Mouse (Mus musculus) MEL (cell line): ENCODE results near the gene Cacfd1. TPM values are rescaled to one million over a fixed set of nuclear protein-coding genes. Genes with fewer than 3 reads are reported as not detected.

Experiments
- DNase-seq: peaks from one replicate; pipeline ENCODE4 v3.0.0; 2011; ENCODE audit warnings: low read depth, low spot score
- H3K27ac ChIP-seq: 2 replicates; pipeline ENCODE4 v1.5.1; 2012; ENCODE audit warnings: low read depth, mild to moderate bottlenecking, control low read depth, low read length, moderate library complexity; ENCODE audit not compliant: control insufficient read depth
- H3K27me3 ChIP-seq, 2 experiments: fragments of 150-350 bp in 1 of 2; sonication (generic) in 1 of 2; 2 replicates each; pipeline ENCODE4 v1.6.1; 2012; ENCODE audit warnings: low read length in 2 of 2, mild to moderate bottlenecking in 2 of 2, improper control_type of control experiment in 1 of 2, moderate library complexity in 1 of 2; ENCODE audit not compliant: insufficient read depth in 2 of 2, control insufficient read depth in 1 of 2
- H3K36me3 ChIP-seq, 2 experiments: 2 replicates each; pipeline ENCODE4 v1.6.1; 2012 to 2014; ENCODE audit warnings: low read length in 2 of 2, improper control_type of control experiment in 1 of 2, inconsistent platforms in 1 of 2, mild to moderate bottlenecking in 1 of 2; ENCODE audit not compliant: insufficient read depth in 2 of 2, control insufficient read depth in 1 of 2
- H3K4me1 ChIP-seq, 2 experiments: fragments of 150-350 bp in 1 of 2; sonication (generic) in 1 of 2; 2 replicates each; pipeline ENCODE4 v1.6.1; 2012; ENCODE audit warnings: low read length in 2 of 2, improper control_type of control experiment in 1 of 2, mild to moderate bottlenecking in 1 of 2; ENCODE audit not compliant: insufficient read depth in 2 of 2, control insufficient read depth in 1 of 2
- H3K4me3 ChIP-seq, 2 experiments: fragments of 150-350 bp in 1 of 2; sonication (generic) in 1 of 2; 2 replicates each; pipeline ENCODE4 v1.5.1; 2012; ENCODE audit warnings: low read depth in 2 of 2, low read length in 2 of 2, mild to moderate bottlenecking in 2 of 2, moderate library complexity in 2 of 2, control low read depth in 1 of 2, improper control_type of control experiment in 1 of 2; ENCODE audit not compliant: control insufficient read depth in 1 of 2, insufficient read depth in 1 of 2
- H3K79me2 ChIP-seq: 2 replicates; pipeline ENCODE4 v1.6.1; 2012; ENCODE audit warnings: mild to moderate bottlenecking, low read length, moderate library complexity; ENCODE audit not compliant: control insufficient read depth, poor library complexity, insufficient read depth
- H3K9ac ChIP-seq: 2 replicates; pipeline ENCODE4 v1.6.1; 2012; ENCODE audit warnings: low read depth, mild to moderate bottlenecking, control low read depth, low read length, moderate library complexity; ENCODE audit not compliant: control insufficient read depth, poor library complexity, severe bottlenecking
- H3K9me3 ChIP-seq: fragments of 150-350 bp; sonication (generic); replicated peaks from 2 replicates; pipeline ENCODE4 v1.6.1; 2012; ENCODE audit warnings: mild to moderate bottlenecking, low read length, improper control_type of control experiment, moderate library complexity; ENCODE audit not compliant: insufficient read depth
- CHD1 ChIP-seq: IDR thresholded peaks from 2 replicates; pipeline ENCODE4 v1.6.1; 2012; ENCODE audit warnings: low read depth, mild to moderate bottlenecking, inconsistent platforms, low read length, improper control_type of control experiment
- CHD2 ChIP-seq: IDR thresholded peaks from 2 replicates; pipeline ENCODE4 v1.6.1; 2011; ENCODE audit warnings: low read length, improper control_type of control experiment
- CTCF ChIP-seq, 3 experiments: IDR thresholded peaks in 2 of 3; conservative IDR thresholded peaks in 1 of 3; 2 replicates each; pipeline ENCODE4 v1.5.1; 2011 to 2012; ENCODE audit warnings: low read length in 3 of 3, low read depth in 2 of 3, mild to moderate bottlenecking in 2 of 3, improper control_type of control experiment in 1 of 3, inconsistent platforms in 1 of 3, mixed read lengths in 1 of 3, moderate library complexity in 1 of 3; ENCODE audit not compliant: control insufficient read depth in 1 of 3, insufficient read depth in 1 of 3, poor library complexity in 1 of 3, severe bottlenecking in 1 of 3
- E2F4 ChIP-seq: IDR thresholded peaks from 2 replicates; pipeline ENCODE4 v1.6.1; 2011; ENCODE audit warnings: low read depth, low read length, improper control_type of control experiment, borderline replicate concordance
- ELF1 ChIP-seq: IDR thresholded peaks from 2 replicates; pipeline ENCODE4 v1.6.1; 2014; ENCODE audit warnings: low read depth, mild to moderate bottlenecking, inconsistent platforms, low read length, improper control_type of control experiment, moderate library complexity
- EP300 ChIP-seq, 2 experiments: IDR thresholded peaks; 2 replicates each; pipeline ENCODE4 v1.6.1; 2011; ENCODE audit warnings: improper control_type of control experiment in 2 of 2, low read length in 2 of 2, low read depth in 1 of 2, mild to moderate bottlenecking in 1 of 2
- ETS1 ChIP-seq: IDR thresholded peaks from 2 replicates; pipeline ENCODE4 v1.6.1; 2012; ENCODE audit warnings: low read depth, mild to moderate bottlenecking, inconsistent platforms, low read length, improper control_type of control experiment, moderate library complexity
- GABPA ChIP-seq: IDR thresholded peaks from 2 replicates; pipeline ENCODE4 v1.6.1; 2012; ENCODE audit warnings: low read depth, mild to moderate bottlenecking, inconsistent platforms, low read length, improper control_type of control experiment, moderate library complexity
- HCFC1 ChIP-seq: IDR thresholded peaks from 2 replicates; pipeline ENCODE4 v1.6.1; 2012; ENCODE audit warnings: low read depth, mild to moderate bottlenecking, inconsistent platforms, low read length, improper control_type of control experiment, moderate library complexity
- KAT2A ChIP-seq: conservative IDR thresholded peaks from 2 replicates; pipeline ENCODE4 v1.6.1; 2012; ENCODE audit warnings: low read depth, low read length, improper control_type of control experiment, inconsistent platforms
- MAZ ChIP-seq: IDR thresholded peaks from 2 replicates; pipeline ENCODE4 v1.6.1; 2012; ENCODE audit warnings: low read depth, mild to moderate bottlenecking, inconsistent platforms, low read length, improper control_type of control experiment
- MEF2A ChIP-seq: IDR thresholded peaks from 2 replicates; pipeline ENCODE4 v1.6.1; 2014; ENCODE audit warnings: low read depth, mild to moderate bottlenecking, inconsistent platforms, low read length, improper control_type of control experiment; ENCODE audit not compliant: poor library complexity, insufficient replicate concordance, severe bottlenecking; ENCODE audit errors: extremely low read depth
- MYB ChIP-seq: IDR thresholded peaks from 2 replicates; pipeline ENCODE4 v1.6.1; 2011; ENCODE audit warnings: mild to moderate bottlenecking, low read depth, low read length, improper control_type of control experiment
- NELFE ChIP-seq: IDR thresholded peaks from 2 replicates; pipeline ENCODE4 v1.6.1; 2011; ENCODE audit warnings: low read depth, low read length, improper control_type of control experiment
- NRF1 ChIP-seq: IDR thresholded peaks from 2 replicates; pipeline ENCODE4 v1.6.1; 2014; ENCODE audit warnings: low read depth, mild to moderate bottlenecking, inconsistent platforms, low read length, improper control_type of control experiment, moderate library complexity; ENCODE audit not compliant: poor library complexity, insufficient read depth, severe bottlenecking
- POLR2A ChIP-seq, 2 experiments: IDR thresholded peaks; 2 replicates each; pipeline ENCODE4 v1.6.1; 2011 to 2012; ENCODE audit warnings: low read length in 2 of 2, mild to moderate bottlenecking in 2 of 2, control low read depth in 1 of 2, improper control_type of control experiment in 1 of 2, low read depth in 1 of 2, moderate library complexity in 1 of 2; ENCODE audit not compliant: control insufficient read depth in 1 of 2, insufficient read depth in 1 of 2, poor library complexity in 1 of 2
- RAD21 ChIP-seq: IDR thresholded peaks from 2 replicates; pipeline ENCODE4 v1.6.1; 2011; ENCODE audit warnings: mild to moderate bottlenecking, low read depth, low read length, improper control_type of control experiment
- RCOR1 ChIP-seq: IDR thresholded peaks from 2 replicates; pipeline ENCODE4 v1.6.1; 2012; ENCODE audit warnings: low read depth, mild to moderate bottlenecking, inconsistent platforms, low read length, improper control_type of control experiment
- SIN3A ChIP-seq: IDR thresholded peaks from 2 replicates; pipeline ENCODE4 v1.6.1; 2012; ENCODE audit warnings: low read length, improper control_type of control experiment, inconsistent platforms
- SMC3 ChIP-seq: IDR thresholded peaks from 2 replicates; pipeline ENCODE4 v1.6.1; 2011; ENCODE audit warnings: low read depth, low read length, improper control_type of control experiment
- TAL1 ChIP-seq: IDR thresholded peaks from 2 replicates; pipeline ENCODE4 v1.6.1; 2012; ENCODE audit warnings: mild to moderate bottlenecking, inconsistent platforms, low read length, moderate library complexity, mixed read lengths
- UBTF ChIP-seq: IDR thresholded peaks from 2 replicates; pipeline ENCODE4 v1.6.1; 2012; ENCODE audit warnings: low read depth, mild to moderate bottlenecking, inconsistent platforms, low read length, improper control_type of control experiment, moderate library complexity, borderline replicate concordance; ENCODE audit not compliant: insufficient read depth
- USF1 ChIP-seq: IDR thresholded peaks from 2 replicates; pipeline ENCODE4 v1.6.1; 2014; ENCODE audit warnings: low read depth, mild to moderate bottlenecking, inconsistent platforms, low read length, improper control_type of control experiment, moderate library complexity
- USF2 ChIP-seq, 2 experiments: IDR thresholded peaks; 2 replicates each; pipeline ENCODE4 v1.6.1; 2011 to 2012; ENCODE audit warnings: improper control_type of control experiment in 2 of 2, low read length in 2 of 2, borderline replicate concordance in 1 of 2, inconsistent platforms in 1 of 2, low read depth in 1 of 2, mild to moderate bottlenecking in 1 of 2; ENCODE audit not compliant: insufficient read depth in 1 of 2
- ZC3H11A ChIP-seq: IDR thresholded peaks from 2 replicates; pipeline ENCODE4 v1.6.1; 2012; ENCODE audit warnings: low read depth, mild to moderate bottlenecking, inconsistent platforms, low read length, improper control_type of control experiment
- ZNF384 ChIP-seq: IDR thresholded peaks from 2 replicates; pipeline ENCODE4 v1.6.1; 2012; ENCODE audit warnings: low read depth, mild to moderate bottlenecking, inconsistent platforms, low read length, improper control_type of control experiment
- polyA plus RNA-seq, 2 experiments: library from polyadenylated mRNA; stranded (reverse) in 1 of 2; unstranded in 1 of 2; fragments of >175 nt in 1 of 2; fragments of >200 nt in 1 of 2; gene quantifications; 2 replicates each; pipeline versions ENCODE4 v1.2.1 to v1.2.4; 2012; ENCODE audit warnings: low replicate concordance in 2 of 2, low read depth in 1 of 2; ENCODE audit not compliant: insufficient read length in 2 of 2, insufficient read depth in 1 of 2, missing spikeins in 1 of 2
- total RNA-seq: library from RNA; depleted of rRNA; stranded (reverse); fragments of 300-350 nt; gene quantifications from 2 replicates; pipeline ENCODE4 v1.2.3, GENCODE M21; 2012

The Cacfd1 gene
- total and polyA plus RNA-seq, 3 experiments = 19.1 to 60.7 TPM; not detected in 1

GRCm38 (mm10) chr2:27043461-27043860, 33.7 kb downstream of the Cacfd1 start:
- peaks cover 8 to 14% of the 10 kb centered on the region in 2 experiments for H3K27me3 ChIP-seq
- TF ChIP-seq CTCF (IDR thresholded peaks at IDR 0.05 in 2 of 3, conservative IDR thresholded peaks at IDR 0.05 in 1 of 3; ENCODE audit: control insufficient read depth in 1 of 3, insufficient read depth in 1 of 3, low read depth in 2 of 3, low read length in 3 of 3, poor library complexity in 1 of 3, severe bottlenecking in 1 of 3) (peak; percentile 75 to 91 (median 82)), HCFC1 (no peak), SIN3A (no peak), RAD21 (peak; percentile 70), POLR2A (IDR thresholded peaks at IDR 0.05; ENCODE audit: control insufficient read depth in 1 of 2, insufficient read depth in 1 of 2, low read depth in 1 of 2, low read length in 2 of 2, poor library complexity in 1 of 2) (no peak), SMC3 (peak; percentile 93), E2F4 (no peak), CHD1 (no peak), ELF1 (no peak), UBTF (no peak), ZNF384 (no peak), ZC3H11A (peak; percentile 61), RCOR1 (no peak), USF2 (IDR thresholded peaks at IDR 0.05; ENCODE audit: borderline replicate concordance in 1 of 2, insufficient read depth in 1 of 2, low read depth in 1 of 2, low read length in 2 of 2) (no peak), EP300 (IDR thresholded peaks at IDR 0.05; ENCODE audit: low read depth in 1 of 2, low read length in 2 of 2) (no peak), GABPA (no peak), KAT2A (no peak), MAZ (no peak), TAL1 (no peak), MYB (no peak), NRF1 (no peak), ETS1 (no peak)
- TF ChIP-seq, all 39 proteins: peak for 4
- DNase-seq = peak; percentile 75

DNA sequence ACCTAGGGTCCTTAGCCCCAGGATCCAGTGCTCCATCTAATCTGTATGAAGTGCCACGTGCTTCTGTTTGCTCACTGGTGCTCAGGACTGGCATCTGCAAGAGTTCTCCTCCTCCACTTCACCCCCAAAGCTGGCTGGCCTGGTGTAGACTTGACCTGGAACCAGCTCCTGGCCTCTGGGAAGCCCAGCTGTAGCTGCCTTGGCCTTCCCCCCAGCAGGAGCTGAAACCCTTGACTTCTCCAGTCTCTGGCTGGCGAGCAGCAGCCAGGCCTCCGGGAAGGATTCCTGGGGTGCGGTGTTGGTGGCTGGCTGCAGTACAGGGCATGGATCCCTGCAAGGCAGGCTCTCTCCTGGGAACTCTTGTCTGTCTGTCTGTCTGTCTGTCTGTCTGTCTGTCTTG, 34.4 kb downstream of the Cacfd1 start:
- Histone ChIP-seq H3K36me3 (no peaks in the 10 kb centered on the region), H3K27me3 (peaks cover 8 to 19% of the 10 kb centered on the region in 2 experiments)
- TF ChIP-seq USF1 = no peak
- no peak for TF ChIP-seq NELFE
- no peak for TF ChIP-seq SMC3
- no peak for TF ChIP-seq EP300 (IDR thresholded peaks at IDR 0.05; ENCODE audit: low read depth in 1 of 2, low read length in 2 of 2)
- no peak for TF ChIP-seq MAZ
- TF ChIP-seq ZC3H11A = no peak
- TF ChIP-seq RCOR1 = no peak
- TF ChIP-seq MEF2A = no peak
- TF ChIP-seq ETS1 = no peak
- TF ChIP-seq UBTF = no peak
- TF ChIP-seq CHD2 = no peak

More at GRCm38 (mm10) chr2:27043461-27043860, 33.7 kb downstream of the Cacfd1 start:
- Histone ChIP-seq H3K4me1 (peaks cover 0 to under 1% of the 10 kb centered on the region in 2 experiments; a peak in 1 of 4 replicates), H3K9me3 (no peaks in the 10 kb centered on the region), H3K79me2 (no peaks in the 10 kb centered on the region), H3K27ac (no peak overlapping the region), H3K36me3 (no peaks in the 10 kb centered on the region), H3K4me3 (no peak overlapping the region), H3K9ac (no peak overlapping the region)

More for the DNA sequence above, 34.4 kb downstream of the Cacfd1 start:
- DNase-seq = no peak
- Histone ChIP-seq H3K27ac (no peak overlapping the region), H3K79me2 (no peaks in the 10 kb centered on the region), H3K9me3 (no peaks in the 10 kb centered on the region), H3K9ac (no peak overlapping the region), H3K4me1 (no peaks in the 10 kb centered on the region), H3K4me3 (no peak overlapping the region)
